Mouse (Mus musculus): ENCODE data around the gene Ube2f.

GRCm38 (mm10) chr1:91239112-91239511 is 11.0 kb upstream of the Ube2f start:
- TF ChIP-seq POLR2A (IDR thresholded peaks at IDR 0.05; ENCODE audit: low read depth, low read length) (no peak), CTCF (IDR thresholded peaks at IDR 0.05; ENCODE audit: borderline replicate concordance, insufficient read depth, low read length) (peak; percentile 42; the same call in 1 of the 2 replicates)
